Mouse (Mus musculus) embryo, embryonic 11 days (tissue): ENCODE data around the gene Lrrc7.
A peak's percentile ranks its signal among the peaks of the same experiment; 100 is the strongest.
"Not testable (repeated sequence)": the region's sequence is repeated elsewhere in the genome, so short reads cannot be mapped to it uniquely, and the experiment has no call there.

Experiments used
- DNase-seq: peaks from one replicate; pipeline ENCODE4 v3.0.0-alpha.2; 2015

The Lrrc7 gene

GRCm38 (mm10) chr3:158163127-158163526, 398.9 kb downstream of the Lrrc7 start:
- DNase-seq: no peak

- DNase-seq: no peak
Observed at GRCm38 (mm10) chr3:158161924-158162490, 400.0 kb downstream of the Lrrc7 start.

- no peak for DNase-seq
Observed at GRCm38 (mm10) chr3:158155515-158156286, 406.3 kb downstream of the Lrrc7 start.

- no peak for DNase-seq
Observed at GRCm38 (mm10) chr3:158154134-158154533, 407.9 kb downstream of the Lrrc7 start.

- DNase-seq: no peak
Observed at GRCm38 (mm10) chr3:158148998-158149397, 413.0 kb downstream of the Lrrc7 start.

- DNase-seq: no peak
Observed at GRCm38 (mm10) chr3:158140629-158141028, 421.4 kb downstream of the Lrrc7 start.

- no peak for DNase-seq
Observed at GRCm38 (mm10) chr3:158137796-158138195, 424.2 kb downstream of the Lrrc7 start.

- DNase-seq: no peak
Observed at GRCm38 (mm10) chr3:158131672-158132071, 430.3 kb downstream of the Lrrc7 start.

- DNase-seq: no peak
Observed at GRCm38 (mm10) chr3:158131233-158131632, 430.8 kb downstream of the Lrrc7 start.

GRCm38 (mm10) chr3:158122899-158123298, 439.1 kb downstream of the Lrrc7 start:
- no peak for DNase-seq

GRCm38 (mm10) chr3:158105260-158105659, 456.8 kb downstream of the Lrrc7 start:
- DNase-seq: no peak

GRCm38 (mm10) chr3:158103467-158103866, 458.6 kb downstream of the Lrrc7 start:
- no peak for DNase-seq

- DNase-seq: not testable (repeated sequence)
Observed at GRCm38 (mm10) chr3:158102530-158102929, 459.5 kb downstream of the Lrrc7 start.

- not testable (repeated sequence) for DNase-seq
Observed at GRCm38 (mm10) chr3:158102043-158102442, 460.0 kb downstream of the Lrrc7 start.

GRCm38 (mm10) chr3:158093919-158094318, 468.1 kb downstream of the Lrrc7 start:
- DNase-seq: no peak

- DNase-seq: no peak
Observed at GRCm38 (mm10) chr3:158091601-158092000, 470.4 kb downstream of the Lrrc7 start.

- DNase-seq: no peak
Observed at GRCm38 (mm10) chr3:158077828-158078227, 484.2 kb downstream of the Lrrc7 start.

GRCm38 (mm10) chr3:158077380-158077772, 484.6 kb downstream of the Lrrc7 start:
- DNase-seq: no peak

- DNase-seq: peak; percentile 55
Observed at GRCm38 (mm10) chr3:158076685-158077379, 485.2 kb downstream of the Lrrc7 start.

- DNase-seq: no peak
Observed at GRCm38 (mm10) chr3:158075004-158075403, 487.0 kb downstream of the Lrrc7 start.

GRCm38 (mm10) chr3:158068613-158069263, 493.3 kb downstream of the Lrrc7 start:
- DNase-seq: peak; percentile 38

GRCm38 (mm10) chr3:158067916-158068315, 494.1 kb downstream of the Lrrc7 start:
- no peak for DNase-seq

GRCm38 (mm10) chr3:158065256-158065655, 496.8 kb downstream of the Lrrc7 start:
- DNase-seq: no peak
